Mouse (Mus musculus): ENCODE data around the gene Habp2.

Gene Habp2

GRCm38 (mm10) chr19:56294654-56295399 lies 7.9 kb downstream of the Habp2 start:
- peak; percentile 52 to 82 for DNase-seq (ENCODE audit: low spot score in 2 of 2)

- no peak for DNase-seq (ENCODE audit: low spot score in 2 of 2)
These were observed 9.7 kb downstream of the Habp2 start for GRCm38 (mm10) chr19:56296668-56297067.

- DNase-seq (ENCODE audit: low spot score in 2 of 2): no peak
These were observed 10.3 kb downstream of the Habp2 start for GRCm38 (mm10) chr19:56297264-56297663.

- no peak for DNase-seq (ENCODE audit: low spot score in 2 of 2)
These were observed 13.9 kb downstream of the Habp2 start for GRCm38 (mm10) chr19:56300835-56301234.

GRCm38 (mm10) chr19:56316531-56316930 lies 29.6 kb downstream of the Habp2 start:
- no peak for DNase-seq (ENCODE audit: low spot score in 2 of 2)

GRCm38 (mm10) chr19:56319219-56319618 lies 32.3 kb downstream of the Habp2 start:
- DNase-seq (ENCODE audit: low spot score in 2 of 2): no peak

GRCm38 (mm10) chr19:56319629-56320028 lies 32.7 kb downstream of the Habp2 start:
- no peak for DNase-seq (ENCODE audit: low spot score in 2 of 2)

- DNase-seq (ENCODE audit: low spot score in 2 of 2): peak in 1 of 2 experiments; percentile 26
These were observed 33.4 kb downstream of the Habp2 start for GRCm38 (mm10) chr19:56320186-56320860.

GRCm38 (mm10) chr19:56321303-56321920 lies 34.5 kb downstream of the Habp2 start:
- DNase-seq (ENCODE audit: low spot score in 2 of 2): no peak

- DNase-seq (ENCODE audit: low spot score in 2 of 2): no peak
These were observed 38.7 kb downstream of the Habp2 start for GRCm38 (mm10) chr19:56325676-56326075.

- DNase-seq (ENCODE audit: low spot score in 2 of 2): no peak
These were observed 39.4 kb downstream of the Habp2 start for GRCm38 (mm10) chr19:56326243-56326855.

- no peak for DNase-seq (ENCODE audit: low spot score in 2 of 2)
These were observed 49.4 kb downstream of the Habp2 start for GRCm38 (mm10) chr19:56336321-56336720.

GRCm38 (mm10) chr19:56336826-56337225 lies 49.9 kb downstream of the Habp2 start:
- no peak for DNase-seq (ENCODE audit: low spot score in 2 of 2)

- DNase-seq (ENCODE audit: low spot score in 2 of 2): peak in 1 of 2 experiments; percentile 67
These were observed 55.1 kb downstream of the Habp2 start for GRCm38 (mm10) chr19:56342006-56342405.

- DNase-seq (ENCODE audit: low spot score in 2 of 2): no peak
These were observed 57.1 kb downstream of the Habp2 start for GRCm38 (mm10) chr19:56343869-56344563.

- DNase-seq (ENCODE audit: low spot score in 2 of 2): no peak
These were observed 59.1 kb downstream of the Habp2 start for GRCm38 (mm10) chr19:56346016-56346415.

GRCm38 (mm10) chr19:56346750-56347149 lies 59.8 kb downstream of the Habp2 start:
- DNase-seq (ENCODE audit: low spot score in 2 of 2): no peak

GRCm38 (mm10) chr19:56349295-56349694 lies 62.4 kb downstream of the Habp2 start:
- DNase-seq (ENCODE audit: low spot score in 2 of 2): no peak

GRCm38 (mm10) chr19:56353689-56354088 lies 66.8 kb downstream of the Habp2 start:
- DNase-seq (ENCODE audit: low spot score in 2 of 2): no peak

- no peak for DNase-seq (ENCODE audit: low spot score in 2 of 2)
These were observed 68.3 kb downstream of the Habp2 start for GRCm38 (mm10) chr19:56355201-56355600.

- DNase-seq (ENCODE audit: low spot score in 2 of 2): peak; percentile 49 to 84
These were observed 69.8 kb downstream of the Habp2 start for GRCm38 (mm10) chr19:56356480-56357373.

Data from urinary bladder, postnatal 4 days (tissue).